In the genomic region with DNA sequence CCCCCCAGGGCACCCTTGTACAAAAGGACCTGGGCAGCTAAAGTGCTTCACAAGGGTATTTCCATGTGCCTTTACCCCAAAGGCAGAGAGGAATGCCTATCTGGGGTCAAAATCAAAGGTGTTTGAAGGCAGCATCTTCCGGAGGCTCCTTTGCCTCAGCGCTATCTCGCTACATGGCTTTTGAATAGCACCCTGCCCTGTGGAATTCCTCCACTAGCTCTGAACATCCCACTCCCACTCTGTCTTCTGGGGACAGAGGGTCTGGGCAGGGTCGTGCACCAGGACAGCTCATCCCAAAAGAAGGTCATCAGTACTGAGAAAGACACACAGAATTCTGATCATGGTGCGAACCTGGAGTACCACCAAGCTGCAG, we compare ENCODE assay signal across 8 mouse cellular contexts. TPM values are rescaled to one million over a fixed set of nuclear protein-coding genes. Genes with fewer than 3 reads are reported as not detected.
A peak's percentile ranks its signal among the peaks of the same experiment; 100 is the strongest.
DNase-seq lines count a peak whose midpoint lies in the region; ATAC-seq lines count a peak whose summit lies in the region.

No protein-coding gene starts in this region.

- 0 out of 2 replicates have a peak overlapping the region, but pooled peaks have one; percentile 23 for H3K9ac ChIP-seq in heart, embryonic 11.5 days (ENCODE audit: low read depth, low read length)
- peak overlapping the region; percentile 31; the same call in 1 of the 2 replicates for H3K9ac ChIP-seq in hindbrain, embryonic 15.5 days

- no peak overlapping the region for H3K27ac ChIP-seq in heart, embryonic 11.5 days (ENCODE audit: low read depth, low read length)
- H3K27ac ChIP-seq in embryonic facial prominence, embryonic 10.5 days (replicated peaks): peak overlapping the region; percentile 80
- peak overlapping the region; percentile 69 for H3K27ac ChIP-seq in hindbrain, embryonic 15.5 days (replicated peaks)
- H3K27ac ChIP-seq in midbrain, embryonic 10.5 days (replicated peaks): peak overlapping the region; percentile 75

- no peak for DNase-seq in heart, adult 8-10 months (ENCODE audit: low spot score)
- DNase-seq in embryonic facial prominence, embryonic 10.5 days (ENCODE audit: low spot score): no peak
- DNase-seq in midbrain, embryonic 10.5 days (ENCODE audit: low spot score): no peak
- no peak for DNase-seq in cerebellum, adult 9-10 months
- no peak for DNase-seq in adrenal gland, postnatal 36 days

- 49% methylated on average over 5 of the region's 5 CpGs for WGBS in heart, embryonic 11.5 days (ENCODE audit: insufficient replicate concordance)
- WGBS in embryonic facial prominence, embryonic 10.5 days: 39% methylated on average over 5 of the region's 5 CpGs
- WGBS in hindbrain, embryonic 15.5 days: 38% methylated on average over 5 of the region's 5 CpGs
- WGBS in midbrain, embryonic 10.5 days: 39% methylated on average over 5 of the region's 5 CpGs

- H3K4me1 ChIP-seq in heart, embryonic 11.5 days (ENCODE audit: control insufficient read depth, insufficient read depth, low read length): peaks cover 29% of the 10 kb centered on the region
- H3K4me1 ChIP-seq in embryonic facial prominence, embryonic 10.5 days: peaks cover 71% of the 10 kb centered on the region
- H3K4me1 ChIP-seq in hindbrain, embryonic 15.5 days (replicated peaks): peaks cover 62% of the 10 kb centered on the region
- H3K4me1 ChIP-seq in midbrain, embryonic 10.5 days: peaks cover 72% of the 10 kb centered on the region

- H3K27me3 ChIP-seq in heart, embryonic 11.5 days (ENCODE audit: control insufficient read depth, insufficient read depth, low read length): peaks cover 5% of the 10 kb centered on the region
- H3K27me3 ChIP-seq in embryonic facial prominence, embryonic 10.5 days (replicated peaks; ENCODE audit: low read depth, poor library complexity, severe bottlenecking): peaks cover 4% of the 10 kb centered on the region; the same call in 1 of the 2 replicates
- H3K27me3 ChIP-seq in hindbrain, embryonic 15.5 days: no peaks in the 10 kb centered on the region
- H3K27me3 ChIP-seq in midbrain, embryonic 10.5 days (ENCODE audit: low read depth, poor library complexity, severe bottlenecking): peaks cover 8% of the 10 kb centered on the region

- H3K4me2 ChIP-seq in heart, embryonic 11.5 days: peak overlapping the region; percentile 52; the same call in 1 of the 2 replicates
- peak overlapping the region; percentile 22 for H3K4me2 ChIP-seq in hindbrain, embryonic 15.5 days

- no peak for ATAC-seq in heart, embryonic 11.5 days (replicated peaks; ENCODE audit: insufficient number of reproducible peaks, low FRiP score, low TSS enrichment)
- no peak for ATAC-seq in hindbrain, embryonic 15.5 days (ENCODE audit: low FRiP score, low read depth)
- ATAC-seq in frontal cortex, adult (ENCODE audit: low TSS enrichment): no peak

- no peaks in the 10 kb centered on the region for H3K9me3 ChIP-seq in heart, embryonic 11.5 days (replicated peaks; ENCODE audit: control insufficient read depth, low read length)
- no peaks in the 10 kb centered on the region for H3K9me3 ChIP-seq in embryonic facial prominence, embryonic 10.5 days
- no peaks in the 10 kb centered on the region for H3K9me3 ChIP-seq in hindbrain, embryonic 15.5 days
- H3K9me3 ChIP-seq in midbrain, embryonic 10.5 days (replicated peaks): no peaks in the 10 kb centered on the region

- H3K4me3 ChIP-seq in heart, embryonic 11.5 days (ENCODE audit: low read depth, low read length): no peak overlapping the region
- H3K4me3 ChIP-seq in embryonic facial prominence, embryonic 10.5 days: peak overlapping the region; percentile 49
- no peak overlapping the region for H3K4me3 ChIP-seq in hindbrain, embryonic 15.5 days
- H3K4me3 ChIP-seq in midbrain, embryonic 10.5 days: peak overlapping the region; percentile 41

- no peaks in the 10 kb centered on the region for H3K36me3 ChIP-seq in heart, embryonic 11.5 days (ENCODE audit: control insufficient read depth, insufficient read depth, low read length)
- H3K36me3 ChIP-seq in embryonic facial prominence, embryonic 10.5 days (replicated peaks): peaks cover 16% of the 10 kb centered on the region
- H3K36me3 ChIP-seq in hindbrain, embryonic 15.5 days: peaks cover 6% of the 10 kb centered on the region; the same call in 1 of the 2 replicates
- H3K36me3 ChIP-seq in midbrain, embryonic 10.5 days: peaks cover 18% of the 10 kb centered on the region

RNA-seq across cellular contexts. Expression of gene Ccdc124, which starts 4.5 kb away (rescaled TPM):
- 102 and 109 TPM in 2 replicates for polyA plus RNA-seq in heart, embryonic 11.5 days (2014; fragmentation: Nextera tagmentation; extraction: Ambion mirVana)
- 10 to 100 TPM; 37.9 to 47.4 (median 45.7) TPM for total RNA-seq in heart, adult 8-10 months (2022)
- 173 and 179 TPM in 2 replicates for polyA plus RNA-seq in embryonic facial prominence, embryonic 10.5 days (2016; fragmentation: Nextera tagmentation; extraction: Ambion mirVana)
- polyA plus RNA-seq in hindbrain, embryonic 15.5 days (2015; fragmentation: Nextera tagmentation; extraction: Ambion mirVana): 166 and 176 TPM in 2 replicates
- 180 and 183 TPM in 2 replicates for polyA plus RNA-seq in midbrain, embryonic 10.5 days (2016; fragmentation: Nextera tagmentation; extraction: Ambion mirVana)
- total RNA-seq in adrenal gland, postnatal 36 days (2021): 10 to 100 TPM; 54.7 to 57.2 TPM

RNA-seq across cellular contexts. Expression of gene Kcnn1, which starts 6.1 kb away (rescaled TPM):
- 0.55 and 1.1 TPM in 2 replicates for polyA plus RNA-seq in heart, embryonic 11.5 days (2014; fragmentation: Nextera tagmentation; extraction: Ambion mirVana)
- total RNA-seq in heart, adult 8-10 months (2022): 10 to 100 TPM; 12.5 to 14.4 (median 13.2) TPM
- 4.7 and 5.1 TPM in 2 replicates for polyA plus RNA-seq in embryonic facial prominence, embryonic 10.5 days (2016; fragmentation: Nextera tagmentation; extraction: Ambion mirVana)
- 19.2 and 19.8 TPM in 2 replicates for polyA plus RNA-seq in hindbrain, embryonic 15.5 days (2015; fragmentation: Nextera tagmentation; extraction: Ambion mirVana)
- 9.1 and 13.4 TPM in 2 replicates for polyA plus RNA-seq in midbrain, embryonic 10.5 days (2016; fragmentation: Nextera tagmentation; extraction: Ambion mirVana)
- total RNA-seq in adrenal gland, postnatal 36 days (2021): 1 to 10 TPM; 2.3 to 4.0 TPM

RNA-seq across cellular contexts. Expression of gene Slc5a5, which starts 23.4 kb away (rescaled TPM):
- polyA plus RNA-seq in heart, embryonic 11.5 days (2014; fragmentation: Nextera tagmentation; extraction: Ambion mirVana): 0.06 TPM in 1 of 2 replicates, not detected in the other
- not detected for total RNA-seq in heart, adult 8-10 months (2022)
- 0.30 and 0.40 TPM in 2 replicates for polyA plus RNA-seq in embryonic facial prominence, embryonic 10.5 days (2016; fragmentation: Nextera tagmentation; extraction: Ambion mirVana)
- polyA plus RNA-seq in hindbrain, embryonic 15.5 days (2015; fragmentation: Nextera tagmentation; extraction: Ambion mirVana): 1.7 and 1.9 TPM in 2 replicates
- 0.42 and 0.63 TPM in 2 replicates for polyA plus RNA-seq in midbrain, embryonic 10.5 days (2016; fragmentation: Nextera tagmentation; extraction: Ambion mirVana)
- not detected for total RNA-seq in adrenal gland, postnatal 36 days (2021)

RNA-seq across cellular contexts. Expression of gene Rpl18a, which starts 28.0 kb away (rescaled TPM):
- 2,782 and 3,146 TPM in 2 replicates for polyA plus RNA-seq in heart, embryonic 11.5 days (2014; fragmentation: Nextera tagmentation; extraction: Ambion mirVana)
- total RNA-seq in heart, adult 8-10 months (2022): 1,000 to 10,000 TPM in 2 of 4 experiments, 100 to 1,000 TPM in 2; 938 to 1,102 (median 988) TPM
- polyA plus RNA-seq in embryonic facial prominence, embryonic 10.5 days (2016; fragmentation: Nextera tagmentation; extraction: Ambion mirVana): 3,888 and 3,901 TPM in 2 replicates
- 2,082 and 2,226 TPM in 2 replicates for polyA plus RNA-seq in hindbrain, embryonic 15.5 days (2015; fragmentation: Nextera tagmentation; extraction: Ambion mirVana)
- 3,389 and 3,784 TPM in 2 replicates for polyA plus RNA-seq in midbrain, embryonic 10.5 days (2016; fragmentation: Nextera tagmentation; extraction: Ambion mirVana)
- 1,000 to 10,000 TPM; 1,312 to 1,373 TPM for total RNA-seq in adrenal gland, postnatal 36 days (2021)

RNA-seq across cellular contexts. Expression of gene Arrdc2, which starts 29.7 kb away (rescaled TPM):
- polyA plus RNA-seq in heart, embryonic 11.5 days (2014; fragmentation: Nextera tagmentation; extraction: Ambion mirVana): 2.4 and 3.2 TPM in 2 replicates
- 10 to 100 TPM in 3 of 4 experiments, 1 to 10 TPM in 1; 7.9 to 23.0 (median 13.6) TPM for total RNA-seq in heart, adult 8-10 months (2022)
- 5.1 and 5.8 TPM in 2 replicates for polyA plus RNA-seq in embryonic facial prominence, embryonic 10.5 days (2016; fragmentation: Nextera tagmentation; extraction: Ambion mirVana)
- polyA plus RNA-seq in hindbrain, embryonic 15.5 days (2015; fragmentation: Nextera tagmentation; extraction: Ambion mirVana): 7.8 and 8.0 TPM in 2 replicates
- polyA plus RNA-seq in midbrain, embryonic 10.5 days (2016; fragmentation: Nextera tagmentation; extraction: Ambion mirVana): 5.2 and 7.3 TPM in 2 replicates
- 10 to 100 TPM in 1 of 2 experiments, 1 to 10 TPM in 1; 6.9 to 10.5 TPM for total RNA-seq in adrenal gland, postnatal 36 days (2021)

Comparison
In these comparisons a context has a peak if more than half of its experiments do, and no peak if none do; other contexts are left out.
1. H3K4me3 ChIP-seq: peak in embryonic facial prominence, embryonic 10.5 days (single experiment) and midbrain, embryonic 10.5 days (single experiment); none in heart, embryonic 11.5 days (single experiment) and hindbrain, embryonic 15.5 days (single experiment).